Mouse (Mus musculus) CD4-positive, CD25-positive, alpha-beta regulatory T cell, adult 2 months (primary cell): Measurements from ENCODE around the gene Cdk14.

Source experiments
- DNase-seq: peaks from one replicate; pipeline ENCODE4 v3.0.0-alpha.2; 2012; ENCODE audit warnings: low read depth, low spot score

Gene Cdk14

GRCm38 (mm10) chr5:5185987-5186742 is 233.9 kb downstream of the Cdk14 start:
- DNase-seq: no peak

- no peak for DNase-seq
These were observed 234.6 kb downstream of the Cdk14 start for GRCm38 (mm10) chr5:5185521-5185920.

DNA sequence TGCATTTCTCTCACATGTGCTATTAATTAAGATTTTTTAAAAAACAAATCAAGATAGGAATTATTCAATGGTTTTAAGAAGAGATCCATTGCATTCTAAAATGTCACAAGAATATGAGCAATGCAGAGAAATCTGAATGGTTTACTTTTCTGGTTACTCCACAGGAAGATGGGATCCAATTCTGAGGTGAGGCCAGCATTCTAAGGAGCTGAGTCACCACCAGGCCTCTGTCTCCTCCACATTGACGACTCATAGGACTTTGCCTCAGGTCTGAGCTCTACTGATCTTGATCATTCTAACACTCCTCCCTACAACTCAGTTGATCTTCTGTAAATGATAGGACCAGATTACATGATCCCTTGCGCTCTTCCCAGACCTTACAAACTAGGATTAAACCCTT is 239.4 kb downstream of the Cdk14 start:
- no peak for DNase-seq

GRCm38 (mm10) chr5:5180311-5180710 is 239.8 kb downstream of the Cdk14 start:
- no peak for DNase-seq

DNA sequence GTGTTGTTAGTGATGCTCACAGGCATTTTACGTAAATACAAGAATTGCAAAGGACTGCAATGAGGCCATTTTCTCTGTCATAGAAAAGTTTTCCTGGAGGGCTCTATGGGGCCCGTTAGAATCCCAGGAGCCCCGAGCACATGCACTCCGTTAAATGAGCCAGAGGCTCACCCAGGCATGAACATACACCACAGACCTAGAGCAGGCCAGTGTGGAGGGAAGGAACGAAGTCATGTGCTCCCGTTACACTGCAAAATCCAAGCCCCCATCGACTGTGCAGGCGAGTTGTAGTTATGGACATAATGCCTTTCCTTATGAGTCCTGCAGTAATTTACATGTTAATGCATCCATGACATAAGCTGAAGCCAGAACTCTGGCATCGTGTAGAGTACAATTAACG is 244.1 kb downstream of the Cdk14 start:
- no peak for DNase-seq

DNA sequence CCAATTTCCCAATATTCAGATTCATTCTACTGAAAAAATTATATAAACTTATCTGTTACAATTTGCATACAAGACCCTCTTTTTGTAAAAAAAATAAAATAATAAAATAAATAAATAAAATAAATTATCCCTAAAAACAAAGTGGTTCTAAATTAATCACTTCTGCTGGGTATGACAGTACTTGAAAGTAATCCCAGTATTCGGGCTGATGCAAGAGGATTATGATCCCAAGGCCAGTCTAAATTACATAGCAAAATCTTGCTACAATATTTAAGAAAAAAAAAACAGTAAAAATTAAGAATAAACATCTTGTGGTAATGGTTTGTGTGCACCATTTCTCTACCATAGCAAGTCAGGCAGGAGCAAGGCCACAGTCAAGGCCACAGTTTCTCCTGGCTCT is 244.5 kb downstream of the Cdk14 start:
- DNase-seq: no peak

- no peak for DNase-seq
These were observed 245.0 kb downstream of the Cdk14 start for GRCm38 (mm10) chr5:5175090-5175489.

DNA sequence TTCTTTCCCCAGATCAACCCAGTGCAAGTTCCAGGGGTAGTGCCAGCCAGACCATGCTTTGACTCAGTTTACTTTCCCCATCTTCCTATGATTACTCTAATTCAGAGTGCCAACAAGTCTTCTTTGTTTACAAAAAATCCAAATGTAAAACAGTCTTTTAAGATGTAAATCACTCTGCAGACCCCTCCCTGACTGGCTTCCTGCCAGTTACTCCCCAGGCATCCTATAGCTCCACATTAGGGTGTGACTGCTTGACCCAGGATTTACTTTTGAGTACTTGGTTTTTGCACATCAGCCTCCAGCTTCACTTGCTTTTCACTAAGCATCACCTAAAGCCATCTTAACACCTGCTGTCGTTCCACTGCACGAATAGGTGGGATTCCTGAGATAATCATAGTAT is 254.0 kb downstream of the Cdk14 start:
- no peak for DNase-seq

GRCm38 (mm10) chr5:5164326-5164725 is 255.8 kb downstream of the Cdk14 start:
- DNase-seq: no peak

- DNase-seq: no peak
These were observed 256.3 kb downstream of the Cdk14 start for GRCm38 (mm10) chr5:5163823-5164222.

DNA sequence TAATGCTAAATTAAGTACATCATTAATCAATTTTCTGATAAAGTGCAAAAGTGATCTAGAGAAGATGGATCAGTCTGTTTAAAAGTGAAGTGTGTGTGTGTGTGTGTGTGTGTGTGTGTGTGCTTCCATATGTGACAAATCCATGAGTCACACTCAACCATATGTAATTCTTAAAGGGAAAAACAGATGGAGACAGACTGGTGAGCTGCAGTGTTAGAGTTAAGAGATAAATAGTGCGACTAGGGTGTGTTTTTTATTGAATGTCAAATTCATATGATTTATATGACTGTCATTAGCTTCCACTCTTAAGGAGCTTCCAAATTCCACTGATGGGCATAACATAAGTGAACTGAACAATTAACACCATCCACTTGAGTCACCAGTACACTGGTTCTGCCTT is 260.6 kb downstream of the Cdk14 start:
- no peak for DNase-seq

- DNase-seq: no peak
These were observed 280.3 kb downstream of the Cdk14 start for GRCm38 (mm10) chr5:5139855-5140254.

- no peak for DNase-seq
These were observed 285.1 kb downstream of the Cdk14 start for GRCm38 (mm10) chr5:5134905-5135511.

- no peak for DNase-seq
These were observed 285.8 kb downstream of the Cdk14 start for GRCm38 (mm10) chr5:5134143-5134904.

DNA sequence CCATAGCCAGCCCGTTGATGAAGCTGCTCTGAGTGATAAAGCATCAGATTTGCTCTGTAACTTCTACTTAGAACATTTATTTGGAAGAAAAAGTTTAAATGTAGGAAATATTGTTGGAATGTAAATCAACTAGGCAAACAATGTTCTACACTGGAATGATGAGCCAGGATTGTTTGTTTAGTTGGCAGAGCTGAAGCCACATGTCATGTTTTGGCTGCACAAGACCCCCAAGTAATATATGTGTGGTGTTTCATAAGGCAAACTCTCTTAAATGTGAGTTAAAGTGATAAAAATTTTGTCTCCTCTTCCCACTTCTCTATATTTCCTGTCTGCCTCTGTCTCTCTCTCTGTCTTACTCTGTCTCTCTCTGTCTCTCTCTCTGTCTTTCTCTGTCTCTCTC is 291.3 kb downstream of the Cdk14 start:
- no peak for DNase-seq

- DNase-seq: no peak
These were observed 295.5 kb downstream of the Cdk14 start for GRCm38 (mm10) chr5:5124645-5125044.

DNA sequence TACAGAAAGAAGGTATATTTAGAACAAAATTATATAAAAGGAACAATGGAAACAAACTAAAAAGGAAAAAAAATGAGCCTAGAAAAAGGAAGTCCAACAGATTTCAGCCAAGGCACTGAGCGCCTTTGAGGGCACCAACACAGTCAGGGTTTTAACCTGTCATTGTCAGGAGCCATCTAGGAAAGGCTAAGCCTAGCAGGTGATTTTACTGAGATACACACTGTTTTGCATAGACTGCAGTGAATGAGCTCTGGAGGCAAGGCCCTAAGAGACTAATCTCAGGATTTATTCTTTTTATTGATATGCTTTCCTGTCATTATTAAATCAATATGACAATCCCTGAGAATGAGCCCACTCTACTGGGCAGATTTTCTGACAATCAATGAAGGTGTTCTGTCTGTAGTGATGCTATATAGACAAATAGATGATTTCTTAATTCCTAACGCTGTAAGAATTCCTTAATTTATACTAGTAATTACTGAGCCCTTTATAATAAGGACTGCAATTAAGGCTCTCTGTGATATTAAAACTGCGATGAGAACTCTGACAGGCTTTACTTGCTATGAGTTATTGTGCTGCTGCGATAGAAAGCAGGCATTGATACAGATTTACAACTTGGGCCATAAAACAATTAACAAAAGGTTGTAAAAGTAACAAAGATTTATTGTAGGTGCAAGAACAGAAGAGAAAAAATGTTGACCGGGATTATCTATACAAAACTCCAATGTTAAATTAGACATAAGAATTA is 303.2 kb downstream of the Cdk14 start:
- DNase-seq: no peak

DNA sequence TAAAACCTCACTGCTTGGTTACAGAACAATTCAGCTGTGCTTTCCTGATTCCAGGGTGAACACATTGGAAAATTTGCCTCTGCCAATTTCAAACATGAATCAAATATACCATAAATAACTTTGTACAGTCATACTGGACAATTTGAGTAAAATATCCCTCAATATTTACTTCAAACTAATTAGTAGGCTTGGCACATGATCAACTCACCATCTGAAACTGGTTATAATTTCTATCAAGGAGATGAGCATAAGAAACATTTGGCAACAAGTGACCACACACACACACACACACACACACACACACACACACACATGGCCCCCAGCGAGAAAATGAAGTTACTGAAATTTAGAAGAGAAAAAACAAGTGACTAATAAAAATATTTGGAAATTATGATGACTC is 304.6 kb downstream of the Cdk14 start:
- no peak for DNase-seq

DNA sequence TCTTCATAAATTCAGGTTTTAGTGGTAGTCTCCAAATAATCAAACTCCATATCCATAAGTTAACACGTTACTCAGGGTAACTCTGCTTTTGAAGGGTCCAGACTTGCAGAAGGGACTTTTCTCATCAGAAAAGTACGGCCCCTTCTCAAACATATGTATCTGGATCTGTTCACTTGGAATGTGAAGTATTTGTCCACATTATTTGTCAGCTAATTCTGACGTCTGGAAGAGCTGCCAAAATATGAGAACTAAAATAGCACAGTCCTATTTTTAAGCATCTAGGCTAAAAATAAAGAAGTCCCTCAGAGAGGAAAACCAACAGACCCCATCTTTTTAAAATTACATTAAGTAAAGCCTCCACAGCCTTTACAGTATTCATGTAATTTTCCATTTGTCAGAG is 310.5 kb downstream of the Cdk14 start:
- no peak for DNase-seq

DNA sequence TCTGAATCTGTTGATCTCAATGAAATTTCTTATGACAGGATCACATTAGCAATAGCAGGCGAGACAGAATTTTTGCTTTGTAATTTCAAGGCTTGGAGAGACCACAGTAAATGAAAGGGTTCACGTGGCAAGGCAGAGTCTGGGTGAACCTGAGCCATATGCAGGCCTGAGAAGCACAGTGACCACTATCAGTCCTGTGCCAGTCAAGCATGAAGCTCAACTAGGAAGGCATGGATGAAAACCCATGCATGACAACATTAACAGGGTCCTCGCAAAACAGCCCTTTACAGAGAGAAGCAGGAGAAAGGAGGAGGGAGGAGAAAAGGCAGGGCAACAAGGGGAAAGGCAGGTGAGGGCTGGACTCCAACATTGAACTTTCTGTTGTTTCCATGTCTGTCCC is 311.1 kb downstream of the Cdk14 start:
- DNase-seq: no peak

- DNase-seq: no peak
These were observed 323.7 kb downstream of the Cdk14 start for GRCm38 (mm10) chr5:5096248-5096915.

DNA sequence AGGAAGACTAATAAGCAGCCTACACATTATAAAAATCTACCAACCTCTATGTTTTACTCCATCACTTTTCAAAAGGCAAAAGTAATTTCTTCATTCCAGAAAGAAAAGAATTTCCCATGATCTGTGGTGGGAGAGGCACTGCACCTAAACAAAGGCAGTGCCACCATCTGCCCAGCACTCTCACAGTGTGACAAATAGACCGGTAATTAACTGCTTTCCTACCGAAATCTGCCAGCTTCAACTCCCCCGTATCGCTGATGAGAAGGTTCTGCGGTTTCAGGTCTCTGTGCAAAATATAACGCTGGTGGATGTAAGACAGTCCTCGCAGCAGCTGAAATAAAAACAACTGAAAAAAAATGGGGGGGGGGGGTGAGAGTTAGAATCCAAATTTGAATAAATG is 327.4 kb downstream of the Cdk14 start:
- no peak for DNase-seq
